Mouse (Mus musculus) CH12.LX (cell line): ENCODE data around the gene Sept9. TPM values are rescaled to one million over a fixed set of nuclear protein-coding genes. Genes with fewer than 3 reads are reported as not detected.

Experiments used
- DNase-seq: peaks from one replicate; pipeline ENCODE4 v3.0.0-alpha.2; 2013; ENCODE audit errors: extremely low read depth
- H3K27ac ChIP-seq: 2 replicates; pipeline ENCODE4 v1.5.1; 2012; ENCODE audit warnings: low read depth, mild to moderate bottlenecking, control low read depth, moderate library complexity; ENCODE audit not compliant: insufficient read depth
- H3K27me3 ChIP-seq: replicated peaks from 2 replicates; pipeline ENCODE3; 2012; ENCODE audit warnings: inconsistent platforms
- H3K36me3 ChIP-seq, 2 experiments: replicated peaks in 1 of 2; 2 replicates each; pipeline versions ENCODE3 to v1.6.1; 2012; ENCODE audit warnings: inconsistent platforms in 1 of 2, low read length in 1 of 2, mild to moderate bottlenecking in 1 of 2, mixed read lengths in 1 of 2, moderate library complexity in 1 of 2; ENCODE audit not compliant: control insufficient read depth in 1 of 2, insufficient read depth in 1 of 2
- H3K4me1 ChIP-seq, 2 experiments: 2 replicates each; pipeline ENCODE4 v1.6.1; 2012; ENCODE audit warnings: inconsistent platforms in 1 of 2, moderate library complexity in 1 of 2; ENCODE audit not compliant: insufficient read depth in 2 of 2, control insufficient read depth in 1 of 2
- H3K4me2 ChIP-seq: 2 replicates; pipeline ENCODE4 v1.6.1; 2012; ENCODE audit warnings: low read depth, mild to moderate bottlenecking, control low read depth; ENCODE audit not compliant: poor library complexity, insufficient read depth, severe bottlenecking
- H3K4me3 ChIP-seq, 3 experiments: fragments of 150-350 bp in 1 of 3; sonication (generic) in 1 of 3; replicated peaks in 1 of 3; 2 replicates each; pipeline versions ENCODE3 to v1.5.1; 2011 to 2012; ENCODE audit warnings: low read depth in 2 of 3, low read length in 2 of 3, mild to moderate bottlenecking in 2 of 3, moderate library complexity in 2 of 3, control low read depth in 1 of 3, improper control_type of control experiment in 1 of 3, inconsistent platforms in 1 of 3, mixed read lengths in 1 of 3; ENCODE audit not compliant: poor library complexity in 1 of 3
- H3K79me2 ChIP-seq: replicated peaks from 2 replicates; pipeline ENCODE4 v1.6.1; 2012; ENCODE audit warnings: mild to moderate bottlenecking, moderate library complexity; ENCODE audit not compliant: control insufficient read depth, poor library complexity, insufficient read depth, severe bottlenecking; ENCODE audit errors: extremely low read depth
- H3K9ac ChIP-seq: 2 replicates; pipeline ENCODE4 v1.6.1; 2012; ENCODE audit warnings: low read depth, mild to moderate bottlenecking, control low read depth, moderate library complexity; ENCODE audit not compliant: insufficient read depth
- H3K9me3 ChIP-seq: replicated peaks from 2 replicates; pipeline ENCODE3; 2012; ENCODE audit warnings: low read length, inconsistent platforms, mixed read lengths
- BHLHE40 ChIP-seq: IDR thresholded peaks from 2 replicates; pipeline ENCODE4 v1.6.1; 2011; ENCODE audit warnings: mild to moderate bottlenecking, low read depth, low read length, improper control_type of control experiment
- CHD1 ChIP-seq: IDR thresholded peaks from 2 replicates; pipeline ENCODE4 v1.6.1; 2012; ENCODE audit warnings: low read depth, low read length, improper control_type of control experiment, inconsistent platforms
- CHD2 ChIP-seq: IDR thresholded peaks from 2 replicates; pipeline ENCODE4 v1.6.1; 2011; ENCODE audit warnings: low read length, improper control_type of control experiment
- EP300 ChIP-seq: IDR thresholded peaks from 2 replicates; pipeline ENCODE4 v1.6.1; 2011; ENCODE audit warnings: low read length, improper control_type of control experiment
- IRF4 ChIP-seq: IDR thresholded peaks from 2 replicates; pipeline ENCODE4 v1.6.1; 2014; ENCODE audit warnings: low read depth, mild to moderate bottlenecking, inconsistent platforms, low read length, improper control_type of control experiment
- JUND ChIP-seq: conservative IDR thresholded peaks from 2 replicates; pipeline ENCODE4 v1.6.1; 2011; ENCODE audit warnings: low read depth, low read length, improper control_type of control experiment
- MAZ ChIP-seq: IDR thresholded peaks from 2 replicates; pipeline ENCODE4 v1.6.1; 2012; ENCODE audit warnings: low read depth, mild to moderate bottlenecking, inconsistent platforms, low read length, improper control_type of control experiment, moderate library complexity
- MEF2A ChIP-seq: IDR thresholded peaks from 2 replicates; pipeline ENCODE4 v1.6.1; 2014; ENCODE audit warnings: low read depth, mild to moderate bottlenecking, inconsistent platforms, low read length, improper control_type of control experiment, borderline replicate concordance
- MXI1 ChIP-seq: IDR thresholded peaks from 2 replicates; pipeline ENCODE4 v1.6.1; 2011; ENCODE audit warnings: mild to moderate bottlenecking, low read depth, low read length, improper control_type of control experiment
- NRF1 ChIP-seq: IDR thresholded peaks from 2 replicates; pipeline ENCODE4 v1.6.1; 2014; ENCODE audit warnings: low read depth, mild to moderate bottlenecking, inconsistent platforms, low read length, improper control_type of control experiment, moderate library complexity
- PAX5 ChIP-seq: IDR thresholded peaks from 2 replicates; pipeline ENCODE4 v1.6.1; 2012; ENCODE audit warnings: low read length, inconsistent platforms, mixed read lengths
- POLR2A ChIP-seq: IDR thresholded peaks from 2 replicates; pipeline ENCODE4 v1.6.1; 2011; ENCODE audit warnings: low read depth, mild to moderate bottlenecking, improper control_type of control experiment, low read length
- POLR2AphosphoS2 ChIP-seq: IDR thresholded peaks from 2 replicates; pipeline ENCODE4 v1.6.1; 2011; ENCODE audit warnings: low read depth, low read length, improper control_type of control experiment
- RAD21 ChIP-seq: IDR thresholded peaks from 2 replicates; pipeline ENCODE4 v1.6.1; 2011; ENCODE audit warnings: low read depth, mild to moderate bottlenecking, low read length, improper control_type of control experiment, moderate library complexity
- RCOR1 ChIP-seq: conservative IDR thresholded peaks from 2 replicates; pipeline ENCODE4 v1.6.1; 2012; ENCODE audit warnings: low read depth, mild to moderate bottlenecking, inconsistent platforms, low read length, improper control_type of control experiment
- SIN3A ChIP-seq: IDR thresholded peaks from 2 replicates; pipeline ENCODE4 v1.6.1; 2012; ENCODE audit warnings: low read length, improper control_type of control experiment, inconsistent platforms
- TBP ChIP-seq: conservative IDR thresholded peaks from 2 replicates; pipeline ENCODE4 v1.6.1; 2011; ENCODE audit warnings: low read depth, low read length, improper control_type of control experiment
- UBTF ChIP-seq: IDR thresholded peaks from 2 replicates; pipeline ENCODE4 v1.6.1; 2012; ENCODE audit warnings: low read depth, mild to moderate bottlenecking, inconsistent platforms, low read length, improper control_type of control experiment, moderate library complexity
- USF2 ChIP-seq: conservative IDR thresholded peaks from 2 replicates; pipeline ENCODE4 v1.6.1; 2011; ENCODE audit warnings: low read depth, low read length, improper control_type of control experiment
- ZC3H11A ChIP-seq: IDR thresholded peaks from 2 replicates; pipeline ENCODE4 v1.6.1; 2012; ENCODE audit warnings: low read depth, mild to moderate bottlenecking, inconsistent platforms, low read length, improper control_type of control experiment
- ZKSCAN1 ChIP-seq: IDR thresholded peaks from 2 replicates; pipeline ENCODE4 v1.6.1; 2012; ENCODE audit warnings: low read depth, inconsistent platforms, low read length, improper control_type of control experiment, borderline replicate concordance
- ZNF384 ChIP-seq: IDR thresholded peaks from 2 replicates; pipeline ENCODE4 v1.6.1; 2012; ENCODE audit warnings: low read depth, low read length, improper control_type of control experiment, inconsistent platforms
- dilution Hi-C: fragments of 300-500 bp; cut with MboI; formaldehyde crosslinking; loops from 2 replicates; pipeline ENCODE4 v1.14.3; 2020; ENCODE audit warnings: low sequenced_read_pairs; ENCODE audit not compliant: extremely low pct_unique_long_range_greater_than_20kb, extremely low pct_ligation_motif_present
- in situ Hi-C: fragments of 300-500 bp; cut with MboI; formaldehyde crosslinking; loops from 3 replicates; pipeline ENCODE4 v1.14.3; 2019; ENCODE audit warnings: low sequenced_read_pairs, low pct_ligation_motif_present, low pct_unique_long_range_greater_than_20kb, mixed read lengths
- polyA plus RNA-seq: library from polyadenylated mRNA; unstranded; fragments of >175 nt; gene quantifications from 2 replicates; pipeline ENCODE4 v1.2.1, GENCODE M21; 2012; ENCODE audit warnings: low read depth; ENCODE audit not compliant: insufficient read length
- total RNA-seq, 2 experiments: library from RNA; depleted of rRNA; stranded (reverse); fragments of 300-350 nt in 1 of 2; fragments of >200 nt in 1 of 2; gene quantifications; 2 replicates each; pipeline ENCODE4 v1.2.3; 2012 to 2014

Sept9 gene
- total and polyA plus RNA-seq, 3 experiments = 47.6 to 128 (median 110) TPM

- no peak for TF ChIP-seq RCOR1
- TF ChIP-seq IRF4 = peak; percentile 65
- TF ChIP-seq BHLHE40 = peak; percentile 52; the same call in 1 of the 2 replicates
- no peak for TF ChIP-seq ZNF384
- TF ChIP-seq ZKSCAN1 = no peak
- peak; percentile 61 for TF ChIP-seq EP300
- peak; percentile 57; the same call in 1 of the 2 replicates for TF ChIP-seq POLR2AphosphoS2
- peak; percentile 50 for TF ChIP-seq POLR2A
- TF ChIP-seq ZC3H11A = no peak
- TF ChIP-seq SIN3A = peak; percentile 82
- TF ChIP-seq CHD2 = peak; percentile 82
- no peak for TF ChIP-seq USF2
- TF ChIP-seq TBP = no peak
- 0 out of 2 replicates have a peak, but pooled peaks have one; percentile 57 for TF ChIP-seq CHD1
- 0 out of 2 replicates have a peak, but pooled peaks have one; percentile 74 for TF ChIP-seq MAZ
- no peak for TF ChIP-seq JUND
- TF ChIP-seq RAD21 = no peak; the same call in 1 of the 2 replicates
- no peak for TF ChIP-seq PAX5
- peak; percentile 67; the same call in 1 of the 2 replicates for TF ChIP-seq MEF2A
- TF ChIP-seq NRF1 = no peak
- peak; percentile 72; the same call in 1 of the 2 replicates for TF ChIP-seq MXI1
- TF ChIP-seq, all 38 proteins: peak for 20
Observed at GRCm38 (mm10) chr11:117334101-117334500, 134.6 kb downstream of the Sept9 start (continued).

- Histone ChIP-seq H3K4me2 (no peak overlapping the region), H3K36me3 (peaks cover 3 to 67% of the 10 kb centered on the region in 2 experiments), H3K27me3 (no peaks in the 10 kb centered on the region), H3K4me1 (peaks cover 61 to 95% of the 10 kb centered on the region in 2 experiments), H3K9ac (no peak overlapping the region), H3K4me3 (no peak overlapping the region), H3K9me3 (no peaks in the 10 kb centered on the region), H3K79me2 (peaks cover 77% of the 10 kb centered on the region), H3K27ac (no peak overlapping the region)
- in situ Hi-C loops (no loop called here), dilution Hi-C loops (no loop called here)
- DNase-seq = no peak
- TF ChIP-seq BHLHE40 (no peak), UBTF (0 out of 2 replicates have a peak, but pooled peaks have one; percentile 41)
Observed at GRCm38 (mm10) chr11:117335146-117335545, 135.7 kb downstream of the Sept9 start.
